Mouse (Mus musculus): Measurements from ENCODE around the gene Pard3. TPM values are rescaled to one million over a fixed set of nuclear protein-coding genes. Genes with fewer than 3 reads are reported as not detected.

Pard3 gene
- polyA plus RNA-seq, 1 experiment from 2014 or later, result 30.0 TPM

- 67% methylated on average over 6 of the region's 6 CpGs for WGBS
- H3K4me1 ChIP-seq (replicated peaks; ENCODE audit: control insufficient read depth, insufficient read depth), result no peaks in the 10 kb centered on the region
- no peak overlapping the region for H3K4me2 ChIP-seq (replicated peaks; ENCODE audit: low read depth)
- no peaks in the 10 kb centered on the region for H3K27me3 ChIP-seq (ENCODE audit: control insufficient read depth, insufficient read depth, low read length)
- H3K9me3 ChIP-seq (ENCODE audit: control insufficient read depth, low read length), result no peaks in the 10 kb centered on the region
- no peak overlapping the region for H3K4me3 ChIP-seq (ENCODE audit: low read depth, low read length)
- H3K27ac ChIP-seq (replicated peaks), result no peak overlapping the region
- TF ChIP-seq CTCF (IDR thresholded peaks at IDR 0.05; ENCODE audit: low read depth), result no peak
- no peak for TF ChIP-seq EP300 (optimal IDR thresholded peaks at IDR 0.05)
- ATAC-seq (ENCODE audit: low FRiP score, low TSS enrichment) (no peak), DNase-seq (ENCODE audit: low spot score) (no peak)
- H3K9ac ChIP-seq (ENCODE audit: low read length), result no peak overlapping the region
- H3K36me3 ChIP-seq (ENCODE audit: control insufficient read depth, insufficient read depth, low read length), result no peaks in the 10 kb centered on the region
These were observed 239.3 kb downstream of the Pard3 start for GRCm38 (mm10) chr8:127302847-127303445.

- Histone ChIP-seq H3K4me2 (replicated peaks; ENCODE audit: low read depth) (no peak overlapping the region), H3K9me3 (ENCODE audit: control insufficient read depth, low read length) (no peaks in the 10 kb centered on the region), H3K4me1 (replicated peaks; ENCODE audit: control insufficient read depth, insufficient read depth) (no peaks in the 10 kb centered on the region), H3K4me3 (ENCODE audit: low read depth, low read length) (no peak overlapping the region), H3K27ac (replicated peaks) (no peak overlapping the region), H3K9ac (ENCODE audit: low read length) (no peak overlapping the region), H3K27me3 (ENCODE audit: control insufficient read depth, insufficient read depth, low read length) (no peaks in the 10 kb centered on the region), H3K36me3 (ENCODE audit: control insufficient read depth, insufficient read depth, low read length) (no peaks in the 10 kb centered on the region)
- ATAC-seq (ENCODE audit: low FRiP score, low TSS enrichment), result no peak
- no peak for TF ChIP-seq EP300 (optimal IDR thresholded peaks at IDR 0.05)
- no peak for TF ChIP-seq CTCF (IDR thresholded peaks at IDR 0.05; ENCODE audit: low read depth)
- 62% methylated on average over 5 of the region's 5 CpGs for WGBS
- DNase-seq (ENCODE audit: low spot score), result no peak
These were observed 243.3 kb downstream of the Pard3 start for GRCm38 (mm10) chr8:127307026-127307425.

DNA sequence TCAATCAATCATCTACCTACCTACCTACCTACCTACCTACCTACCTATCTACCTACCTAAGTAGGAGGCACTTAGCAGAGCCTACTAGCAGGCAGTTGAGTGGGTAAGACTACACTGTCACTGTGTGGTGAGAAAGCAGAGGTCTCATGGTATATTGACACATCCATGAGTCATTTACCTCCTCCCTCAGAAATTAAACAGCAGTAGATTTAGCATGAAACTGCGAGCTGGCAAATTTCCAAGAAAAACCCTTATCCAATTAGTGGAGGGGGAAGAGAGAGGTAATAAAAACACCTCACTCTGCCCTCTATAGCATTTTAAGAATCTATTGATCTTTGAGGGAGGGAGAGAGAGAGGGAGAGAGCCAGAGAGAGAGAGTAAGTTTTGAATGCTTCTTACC is 245.7 kb downstream of the Pard3 start:
- Histone ChIP-seq H3K4me2 (replicated peaks; ENCODE audit: low read depth) (no peak overlapping the region), H3K9ac (ENCODE audit: low read length) (no peak overlapping the region), H3K4me3 (ENCODE audit: low read depth, low read length) (no peak overlapping the region), H3K27ac (replicated peaks) (no peak overlapping the region), H3K4me1 (replicated peaks; ENCODE audit: control insufficient read depth, insufficient read depth) (no peaks in the 10 kb centered on the region), H3K27me3 (ENCODE audit: control insufficient read depth, insufficient read depth, low read length) (no peaks in the 10 kb centered on the region), H3K9me3 (ENCODE audit: control insufficient read depth, low read length) (no peaks in the 10 kb centered on the region), H3K36me3 (ENCODE audit: control insufficient read depth, insufficient read depth, low read length) (no peaks in the 10 kb centered on the region)
- DNase-seq (ENCODE audit: low spot score) (peak; percentile 36), ATAC-seq (ENCODE audit: low FRiP score, low TSS enrichment) (peak; percentile 92)
- TF ChIP-seq EP300 (optimal IDR thresholded peaks at IDR 0.05), result no peak
- peak; percentile 28; the same call in 1 of the 2 replicates for TF ChIP-seq CTCF (IDR thresholded peaks at IDR 0.05; ENCODE audit: low read depth)
- WGBS, result 48% methylated on average over 1 of the region's 1 CpGs

DNA sequence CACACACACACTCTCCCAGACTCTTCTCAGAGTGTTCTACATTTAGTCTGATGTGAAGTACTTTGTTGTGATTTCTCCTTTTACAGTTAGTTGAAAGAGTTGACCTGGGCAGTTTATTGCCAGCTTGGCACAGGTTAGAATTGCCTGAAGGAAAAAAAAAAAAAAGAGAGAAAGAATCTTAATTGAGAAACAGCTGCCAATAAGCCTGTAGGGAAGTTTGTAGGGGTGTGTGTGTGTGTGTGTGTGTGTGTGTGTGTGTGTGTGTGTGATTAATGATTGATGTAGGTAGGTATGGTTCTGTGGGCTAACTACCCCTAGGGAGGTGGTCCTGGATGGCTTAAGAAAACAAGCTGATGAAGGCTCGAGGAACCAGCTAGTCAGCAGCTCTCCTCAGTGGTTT is 252.1 kb downstream of the Pard3 start:
- Histone ChIP-seq H3K4me1 (replicated peaks; ENCODE audit: control insufficient read depth, insufficient read depth) (no peaks in the 10 kb centered on the region; the same call in 1 of the 2 replicates), H3K27me3 (ENCODE audit: control insufficient read depth, insufficient read depth, low read length) (no peaks in the 10 kb centered on the region), H3K36me3 (ENCODE audit: control insufficient read depth, insufficient read depth, low read length) (no peaks in the 10 kb centered on the region), H3K9me3 (ENCODE audit: control insufficient read depth, low read length) (no peaks in the 10 kb centered on the region), H3K4me3 (ENCODE audit: low read depth, low read length) (no peak overlapping the region), H3K9ac (ENCODE audit: low read length) (no peak overlapping the region), H3K4me2 (replicated peaks; ENCODE audit: low read depth) (no peak overlapping the region), H3K27ac (replicated peaks) (no peak overlapping the region)
- DNase-seq (ENCODE audit: low spot score) (no peak), ATAC-seq (ENCODE audit: low FRiP score, low TSS enrichment) (no peak)
- TF ChIP-seq CTCF (IDR thresholded peaks at IDR 0.05; ENCODE audit: low read depth), result no peak
- no peak for TF ChIP-seq EP300 (optimal IDR thresholded peaks at IDR 0.05)
- 29% methylated on average over 1 of the region's 1 CpGs for WGBS

DNA sequence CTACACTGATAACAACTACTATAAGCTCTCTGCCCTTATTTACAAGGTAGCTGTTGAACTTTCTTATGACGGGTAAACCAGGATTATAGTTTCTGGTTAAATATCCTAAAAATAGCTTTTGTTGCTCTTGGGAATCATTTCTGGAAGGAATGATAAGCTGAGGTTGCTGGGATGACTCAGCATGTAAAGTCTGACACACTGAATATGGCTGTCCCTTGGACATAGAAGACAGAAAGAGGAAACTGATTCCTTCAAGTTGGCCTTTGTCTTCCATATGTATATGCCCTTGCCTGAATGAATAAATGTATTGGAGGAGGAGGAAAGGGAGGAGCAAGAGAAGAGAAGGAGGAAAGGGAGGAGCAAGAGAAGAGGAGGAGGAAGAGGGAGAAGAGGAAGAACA is 254.2 kb downstream of the Pard3 start:
- DNase-seq (ENCODE audit: low spot score) (no peak), ATAC-seq (ENCODE audit: low FRiP score, low TSS enrichment) (no peak)
- H3K27me3 ChIP-seq (ENCODE audit: control insufficient read depth, insufficient read depth, low read length), result no peaks in the 10 kb centered on the region
- no peaks in the 10 kb centered on the region; the same call in 1 of the 2 replicates for H3K4me1 ChIP-seq (replicated peaks; ENCODE audit: control insufficient read depth, insufficient read depth)
- H3K9me3 ChIP-seq (ENCODE audit: control insufficient read depth, low read length), result no peaks in the 10 kb centered on the region
- no peak overlapping the region for H3K9ac ChIP-seq (ENCODE audit: low read length)
- H3K36me3 ChIP-seq (ENCODE audit: control insufficient read depth, insufficient read depth, low read length), result no peaks in the 10 kb centered on the region
- no peak overlapping the region for H3K4me2 ChIP-seq (replicated peaks; ENCODE audit: low read depth)
- WGBS, result 40% methylated on average over 1 of the region's 1 CpGs
- H3K27ac ChIP-seq (replicated peaks), result no peak overlapping the region
- H3K4me3 ChIP-seq (ENCODE audit: low read depth, low read length), result no peak overlapping the region
- TF ChIP-seq EP300 (optimal IDR thresholded peaks at IDR 0.05) (no peak), CTCF (IDR thresholded peaks at IDR 0.05; ENCODE audit: low read depth) (no peak)

DNA sequence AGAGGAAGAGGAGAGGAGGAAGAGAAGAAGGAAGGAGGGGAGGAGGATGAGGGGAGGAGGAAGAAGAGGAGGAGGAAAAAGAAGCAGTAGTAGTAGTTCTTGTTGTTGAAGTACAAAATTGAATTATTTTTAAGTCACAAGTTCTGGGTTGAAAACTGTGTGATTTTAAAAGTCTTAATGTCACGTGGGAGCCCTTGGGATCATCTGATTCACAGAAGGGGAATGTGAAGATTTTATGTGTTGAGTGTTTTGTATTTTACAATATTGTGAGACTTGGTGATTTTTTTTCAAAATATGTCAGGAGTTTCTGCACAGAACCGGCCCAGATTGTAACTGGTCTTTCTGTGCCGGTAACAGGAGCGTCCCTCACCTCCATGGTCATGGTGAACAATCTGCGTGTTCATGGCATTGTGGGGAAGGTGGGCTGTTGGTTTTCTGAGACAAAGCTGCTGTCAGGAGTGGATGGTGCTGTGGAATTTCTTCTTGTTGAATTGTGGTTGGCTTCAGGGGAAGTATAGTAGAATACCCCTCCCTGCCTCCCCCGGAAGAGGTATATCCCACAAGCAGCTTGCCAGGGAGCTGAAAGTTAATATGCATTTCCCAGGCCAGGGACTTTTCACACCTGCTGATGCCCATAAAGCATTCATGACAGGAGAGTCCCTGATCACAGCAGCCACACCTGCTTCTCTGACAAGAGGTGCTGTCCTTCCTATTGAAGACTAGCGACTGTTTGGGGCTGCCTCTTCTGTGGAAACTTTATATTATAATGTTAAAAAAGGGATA is 254.9 kb downstream of the Pard3 start:
- no peak for TF ChIP-seq CTCF (IDR thresholded peaks at IDR 0.05; ENCODE audit: low read depth)
- ATAC-seq (ENCODE audit: low FRiP score, low TSS enrichment), result no peak
- DNase-seq (ENCODE audit: low spot score), result no peak
- Histone ChIP-seq H3K36me3 (ENCODE audit: control insufficient read depth, insufficient read depth, low read length) (no peaks in the 10 kb centered on the region), H3K27me3 (ENCODE audit: control insufficient read depth, insufficient read depth, low read length) (no peaks in the 10 kb centered on the region), H3K4me1 (replicated peaks; ENCODE audit: control insufficient read depth, insufficient read depth) (no peaks in the 10 kb centered on the region; the same call in 1 of the 2 replicates), H3K9ac (ENCODE audit: low read length) (no peak overlapping the region), H3K9me3 (ENCODE audit: control insufficient read depth, low read length) (no peaks in the 10 kb centered on the region), H3K4me2 (replicated peaks; ENCODE audit: low read depth) (no peak overlapping the region), H3K27ac (replicated peaks) (no peak overlapping the region), H3K4me3 (ENCODE audit: low read depth, low read length) (no peak overlapping the region)
- WGBS, result 80% methylated on average over 7 of the region's 7 CpGs

Data from stomach, postnatal 0 days (tissue).